Mouse (Mus musculus) embryonic facial prominence, embryonic 13.5 days (tissue): Measurements from ENCODE around the gene Gm20708. TPM values are rescaled to one million over a fixed set of nuclear protein-coding genes. Genes with fewer than 3 reads are reported as not detected.

Experiments
- ATAC-seq: fragments of 200-750 bp; cut with Nextera tagmentation; 2 replicates; pipeline ENCODE4 v1.8.0; 2017; ENCODE audit warnings: low read depth; ENCODE audit not compliant: insufficient number of reproducible peaks, insufficient read depth, low FRiP score, low TSS enrichment
- H3K27ac ChIP-seq: fragments of 300-500 bp; sonication (generic); 2 replicates; pipeline ENCODE4 v1.5.1; 2015; ENCODE audit warnings: moderate library complexity, mild to moderate bottlenecking, inconsistent platforms
- H3K27me3 ChIP-seq: fragments of 300-500 bp; sonication (generic); 2 replicates; pipeline ENCODE4 v1.6.1; 2015; ENCODE audit warnings: mild to moderate bottlenecking, inconsistent platforms
- H3K36me3 ChIP-seq: fragments of 300-500 bp; sonication (generic); 2 replicates; pipeline ENCODE4 v1.6.1; 2015; ENCODE audit warnings: mild to moderate bottlenecking, inconsistent platforms
- H3K4me1 ChIP-seq: fragments of 300-500 bp; sonication (generic); 2 replicates; pipeline ENCODE4 v1.6.1; 2015; ENCODE audit warnings: inconsistent platforms
- H3K4me2 ChIP-seq: fragments of 300-500 bp; sonication (generic); 2 replicates; pipeline ENCODE4 v1.6.1; 2015; ENCODE audit warnings: moderate library complexity, mild to moderate bottlenecking, inconsistent platforms
- H3K4me3 ChIP-seq: fragments of 300-500 bp; sonication (generic); 2 replicates; pipeline ENCODE4 v1.5.1; 2015; ENCODE audit warnings: mild to moderate bottlenecking, inconsistent platforms
- H3K9ac ChIP-seq: fragments of 300-500 bp; sonication (generic); 2 replicates; pipeline ENCODE4 v1.6.1; 2015; ENCODE audit warnings: mild to moderate bottlenecking, inconsistent platforms
- H3K9me3 ChIP-seq: fragments of 300-500 bp; sonication (generic); 2 replicates; pipeline ENCODE4 v1.6.1; 2016; ENCODE audit warnings: inconsistent platforms
- WGBS: fragments of 180-500 bp; shearing (Covaris S2); methylation state at CpG from one replicate; pipeline ENCODE4 v1.1.7; 2015; ENCODE audit warnings: mixed read lengths; 5-methylcytosine and 5-hydroxymethylcytosine counted together
- polyA plus RNA-seq: library from polyadenylated mRNA; unstranded; fragments of >200 nt; fragmentation: Nextera tagmentation; extraction: Ambion mirVana; gene quantifications from 2 replicates; pipeline ENCODE4 v1.2.1, GENCODE M21; 2015

The Gm20708 gene
- polyA plus RNA-seq, 1 experiment from 2014 or later, result 0.66 TPM

GRCm38 (mm10) chr11:117872861-117873608 is 63.6 kb downstream of the Gm20708 start, which contains the start of gene Tha1:
Gene Tha1, minus strand, starts transcription at chr11:117873481.
- H3K9me3 ChIP-seq, result no peaks in the 10 kb centered on the region
- no peaks in the 10 kb centered on the region for H3K36me3 ChIP-seq
- peaks cover 20% of the 10 kb centered on the region for H3K4me1 ChIP-seq
- peak; percentile 41; the same call in 1 of the 2 replicates for ATAC-seq
- peak within 1 kb of the TSS; percentile 92 for H3K4me2 ChIP-seq
- H3K4me3 ChIP-seq, result peak within 1 kb of the TSS; percentile 61
- H3K9ac ChIP-seq, result peak within 1 kb of the TSS; percentile 75
- 1% methylated on average over 51 of the region's 51 CpGs for WGBS
- H3K27me3 ChIP-seq, result no peaks in the 10 kb centered on the region; the same call in 1 of the 2 replicates
- H3K27ac ChIP-seq, result peak within 1 kb of the TSS; percentile 1; the same call in 1 of the 2 replicates

GRCm38 (mm10) chr11:117874419-117874818 is 65.0 kb downstream of the Gm20708 start:
- 50% methylated on average over 4 of the region's 4 CpGs for WGBS
- no peaks in the 10 kb centered on the region; the same call in 1 of the 2 replicates for H3K27me3 ChIP-seq
- no peaks in the 10 kb centered on the region for H3K9me3 ChIP-seq
- H3K4me2 ChIP-seq, result no peak overlapping the region
- no peak for ATAC-seq
- H3K27ac ChIP-seq, result no peak overlapping the region
- no peaks in the 10 kb centered on the region for H3K36me3 ChIP-seq
- H3K9ac ChIP-seq, result no peak overlapping the region
- no peak overlapping the region for H3K4me3 ChIP-seq
- peaks cover 34% of the 10 kb centered on the region for H3K4me1 ChIP-seq

- H3K9ac ChIP-seq, result 0 out of 2 replicates have a peak overlapping the region, but pooled peaks have one; percentile 12
- H3K27me3 ChIP-seq, result peaks cover 4% of the 10 kb centered on the region; the same call in 1 of the 2 replicates
- no peak for ATAC-seq
- H3K36me3 ChIP-seq, result no peaks in the 10 kb centered on the region
- H3K4me3 ChIP-seq, result no peak overlapping the region
- no peak overlapping the region for H3K27ac ChIP-seq
- no peak overlapping the region for H3K4me2 ChIP-seq
- no peaks in the 10 kb centered on the region for H3K9me3 ChIP-seq
- H3K4me1 ChIP-seq, result peaks cover 33% of the 10 kb centered on the region
- 25% methylated on average over 6 of the region's 6 CpGs for WGBS
Observed at GRCm38 (mm10) chr11:117875681-117876080, 66.2 kb downstream of the Gm20708 start.

- H3K4me3 ChIP-seq, result no peak overlapping the region
- H3K9ac ChIP-seq, result peak overlapping the region; percentile 40; the same call in 1 of the 2 replicates
- H3K27me3 ChIP-seq, result peaks cover 4% of the 10 kb centered on the region; the same call in 1 of the 2 replicates
- peaks cover 36% of the 10 kb centered on the region for H3K4me1 ChIP-seq
- H3K9me3 ChIP-seq, result no peaks in the 10 kb centered on the region
- WGBS, result 21% methylated on average over 13 of the region's 13 CpGs
- peak overlapping the region; percentile 40 for H3K4me2 ChIP-seq
- peak overlapping the region; percentile 51; the same call in 1 of the 2 replicates for H3K27ac ChIP-seq
- H3K36me3 ChIP-seq, result no peaks in the 10 kb centered on the region
- no peak for ATAC-seq
Observed at GRCm38 (mm10) chr11:117877917-117878745, 68.7 kb downstream of the Gm20708 start.

GRCm38 (mm10) chr11:117878892-117879291 is 69.4 kb downstream of the Gm20708 start:
- H3K4me1 ChIP-seq, result peaks cover 38% of the 10 kb centered on the region
- 8% methylated on average over 8 of the region's 8 CpGs for WGBS
- H3K9ac ChIP-seq, result no peak overlapping the region
- peak overlapping the region; percentile 51 for H3K27ac ChIP-seq
- no peak overlapping the region for H3K4me3 ChIP-seq
- no peaks in the 10 kb centered on the region for H3K9me3 ChIP-seq
- ATAC-seq, result no peak
- H3K4me2 ChIP-seq, result peak overlapping the region; percentile 40
- no peaks in the 10 kb centered on the region for H3K36me3 ChIP-seq
- peaks cover 4% of the 10 kb centered on the region; the same call in 1 of the 2 replicates for H3K27me3 ChIP-seq

GRCm38 (mm10) chr11:117879676-117880075 is 70.2 kb downstream of the Gm20708 start:
- H3K36me3 ChIP-seq, result no peaks in the 10 kb centered on the region
- no peak overlapping the region for H3K9ac ChIP-seq
- H3K27me3 ChIP-seq, result peaks cover 4% of the 10 kb centered on the region; the same call in 1 of the 2 replicates
- H3K4me2 ChIP-seq, result no peak overlapping the region
- no peak overlapping the region for H3K4me3 ChIP-seq
- no peak overlapping the region for H3K27ac ChIP-seq
- no peak for ATAC-seq
- H3K4me1 ChIP-seq, result peaks cover 39% of the 10 kb centered on the region
- H3K9me3 ChIP-seq, result no peaks in the 10 kb centered on the region
- WGBS, result 69% methylated on average over 6 of the region's 6 CpGs

- no peak for ATAC-seq
- no peak overlapping the region for H3K4me2 ChIP-seq
- no peak overlapping the region for H3K9ac ChIP-seq
- H3K9me3 ChIP-seq, result no peaks in the 10 kb centered on the region
- peaks cover 39% of the 10 kb centered on the region for H3K4me1 ChIP-seq
- H3K27ac ChIP-seq, result no peak overlapping the region
- peaks cover 4% of the 10 kb centered on the region; the same call in 1 of the 2 replicates for H3K27me3 ChIP-seq
- no peak overlapping the region for H3K4me3 ChIP-seq
- no peaks in the 10 kb centered on the region for H3K36me3 ChIP-seq
- WGBS, result 89% methylated on average over 9 of the region's 9 CpGs
Observed at GRCm38 (mm10) chr11:117880336-117880976, 71.0 kb downstream of the Gm20708 start.

GRCm38 (mm10) chr11:117880977-117881358 is 71.5 kb downstream of the Gm20708 start:
- no peaks in the 10 kb centered on the region for H3K36me3 ChIP-seq
- no peak for ATAC-seq
- no peaks in the 10 kb centered on the region for H3K9me3 ChIP-seq
- H3K4me1 ChIP-seq, result peaks cover 39% of the 10 kb centered on the region
- 0 out of 2 replicates have a peak, but pooled peaks cover 4% of the 10 kb centered on the region for H3K27me3 ChIP-seq
- no peak overlapping the region for H3K4me2 ChIP-seq
- H3K9ac ChIP-seq, result no peak overlapping the region
- no peak overlapping the region for H3K4me3 ChIP-seq
- whole genome bisulfite sequencing, result 80% methylated on average over 6 of the region's 6 CpGs
- H3K27ac ChIP-seq, result no peak overlapping the region

GRCm38 (mm10) chr11:117881787-117882186 is 72.3 kb downstream of the Gm20708 start:
- 0 out of 2 replicates have a peak, but pooled peaks cover 4% of the 10 kb centered on the region for H3K27me3 ChIP-seq
- H3K27ac ChIP-seq, result 0 out of 2 replicates have a peak overlapping the region, but pooled peaks have one; percentile 28
- ATAC-seq, result no peak
- H3K9ac ChIP-seq, result no peak overlapping the region
- no peaks in the 10 kb centered on the region for H3K36me3 ChIP-seq
- H3K4me2 ChIP-seq, result no peak overlapping the region
- H3K4me1 ChIP-seq, result peaks cover 39% of the 10 kb centered on the region
- H3K4me3 ChIP-seq, result no peak overlapping the region
- no peaks in the 10 kb centered on the region for H3K9me3 ChIP-seq
- 10% methylated on average over 8 of the region's 8 CpGs for WGBS

- peaks cover 39% of the 10 kb centered on the region for H3K4me1 ChIP-seq
- H3K9me3 ChIP-seq, result no peaks in the 10 kb centered on the region
- ATAC-seq, result no peak
- 0 out of 2 replicates have a peak overlapping the region, but pooled peaks have one; percentile 11 for H3K9ac ChIP-seq
- 0 out of 2 replicates have a peak overlapping the region, but pooled peaks have one; percentile 28 for H3K27ac ChIP-seq
- 0 out of 2 replicates have a peak, but pooled peaks cover 4% of the 10 kb centered on the region for H3K27me3 ChIP-seq
- H3K36me3 ChIP-seq, result no peaks in the 10 kb centered on the region
- H3K4me3 ChIP-seq, result no peak overlapping the region
- WGBS, result 92% methylated on average over 1 of the region's 1 CpGs
- no peak overlapping the region for H3K4me2 ChIP-seq
Observed at GRCm38 (mm10) chr11:117882208-117882607, 72.7 kb downstream of the Gm20708 start.

- H3K27me3 ChIP-seq, result peaks cover 33% of the 10 kb centered on the region
- H3K9me3 ChIP-seq, result no peaks in the 10 kb centered on the region
- no peak overlapping the region for H3K9ac ChIP-seq
- no peak overlapping the region for H3K4me3 ChIP-seq
- H3K36me3 ChIP-seq, result no peaks in the 10 kb centered on the region
- ATAC-seq, result no peak
- no peak overlapping the region for H3K27ac ChIP-seq
- 52% methylated on average over 5 of the region's 5 CpGs for WGBS
- peaks cover 54% of the 10 kb centered on the region for H3K4me1 ChIP-seq
- H3K4me2 ChIP-seq, result no peak overlapping the region
Observed at GRCm38 (mm10) chr11:117886000-117886399, 76.5 kb downstream of the Gm20708 start.
